Comparison of ENCODE assay signal across 21 mouse cellular contexts in the genomic region with DNA sequence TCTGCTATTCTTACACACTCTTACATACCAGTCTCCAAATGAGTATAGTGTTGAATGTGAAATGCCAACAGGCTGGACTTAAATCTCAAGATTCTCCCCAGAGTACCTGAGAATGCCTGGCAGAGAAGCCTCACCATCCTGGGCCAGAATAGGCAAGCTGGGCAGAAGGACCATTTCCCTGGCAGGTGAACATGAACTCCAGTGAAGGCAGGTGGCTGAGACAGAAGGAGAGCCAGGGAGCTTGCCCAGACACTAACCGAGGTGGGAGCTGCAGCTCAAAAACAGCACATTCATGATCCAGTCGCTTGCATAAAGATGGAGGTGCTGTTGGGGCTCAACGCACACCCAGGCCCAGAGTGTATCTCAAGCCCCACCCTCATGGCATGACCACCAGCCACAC. TPM values are rescaled to one million over a fixed set of nuclear protein-coding genes. Genes with fewer than 3 reads are reported as not detected.
DNase-seq lines count a peak whose midpoint lies in the region; ATAC-seq lines count a peak whose summit lies in the region.
"Had no signal": no experiment of that assay in that cellular context is flagged by ENCODE, and none has a peak within 500 bp of the region (broad histone marks: within the 10 kb centered on the region; RNA-seq: fewer than 3 reads in every experiment).

No protein-coding gene starts in this region.

- no peak for DNase-seq in cerebellum, postnatal 4 days (ENCODE audit: low spot score in 2 of 2)
- peak; percentile 88 for DNase-seq in cerebellum, adult 9-10 months
- peak; percentile 75 to 80 for DNase-seq in cerebellum, postnatal 25 days
- DNase-seq in heart, postnatal 14 days: no peak
- no peak for DNase-seq in thymus, adult 18-20 months
- DNase-seq: adrenal gland, adult 8-10 months; B cell, adult 2 months; gastrocnemius, postnatal 25 days; heart, postnatal 36 days; kidney, adult 2 months had no signal

- ATAC-seq in cerebellum, adult (ENCODE audit: insufficient number of reproducible peaks, low FRiP score, low TSS enrichment): peak; percentile 79
- ATAC-seq in liver, embryonic 12.5 days: no peak
- ATAC-seq: CD4-positive, CD25-positive, alpha-beta regulatory T cell, adult 4 months; forebrain, embryonic 16.5 days; intestine, embryonic 16.5 days had no signal

- intact Hi-C loops in heart, postnatal 14 days (cut with DNase I): no loop called here

- no peak overlapping the region for H3K9ac ChIP-seq in liver, embryonic 12.5 days
- H3K9ac ChIP-seq: embryonic facial prominence, embryonic 13.5 days; forebrain, embryonic 12.5 days; heart, embryonic 12.5 days; hindbrain, embryonic 15.5 days had no signal

- H3K36me3 ChIP-seq in liver, embryonic 12.5 days: no peaks in the 10 kb centered on the region
- H3K36me3 ChIP-seq: embryonic facial prominence, embryonic 13.5 days; forebrain, embryonic 12.5 days; G1E; heart, embryonic 12.5 days; hindbrain, embryonic 15.5 days had no signal

- no peak overlapping the region for H3K4me2 ChIP-seq in liver, embryonic 12.5 days
- H3K4me2 ChIP-seq: embryonic facial prominence, embryonic 13.5 days; forebrain, embryonic 12.5 days; heart, embryonic 12.5 days; hindbrain, embryonic 15.5 days had no signal

- H3K4me3 ChIP-seq in liver, embryonic 12.5 days: no peak overlapping the region
- H3K4me3 ChIP-seq: embryonic facial prominence, embryonic 13.5 days; forebrain, embryonic 12.5 days; heart, embryonic 12.5 days; hindbrain, embryonic 15.5 days had no signal

- H3K9me3 ChIP-seq in liver, embryonic 12.5 days (replicated peaks): no peaks in the 10 kb centered on the region
- H3K9me3 ChIP-seq: embryonic facial prominence, embryonic 13.5 days; forebrain, embryonic 12.5 days; heart, embryonic 12.5 days; hindbrain, embryonic 15.5 days had no signal

- WGBS in liver, embryonic 12.5 days (ENCODE audit: insufficient replicate concordance): 66% methylated on average over 3 of the region's 3 CpGs

- H3K27ac ChIP-seq in liver, embryonic 12.5 days: no peak overlapping the region
- H3K27ac ChIP-seq: embryonic facial prominence, embryonic 13.5 days; forebrain, embryonic 12.5 days; hindbrain, embryonic 15.5 days had no signal

- H3K27me3 ChIP-seq in liver, embryonic 12.5 days (replicated peaks): peaks cover 49% of the 10 kb centered on the region
- H3K27me3 ChIP-seq: hindbrain, embryonic 15.5 days had no signal

- H3K4me1 ChIP-seq in liver, embryonic 12.5 days: peaks cover 37% of the 10 kb centered on the region
- H3K4me1 ChIP-seq: embryonic facial prominence, embryonic 13.5 days; heart, embryonic 12.5 days had no signal

RNA-seq across cellular contexts. Expression of a gene that starts 28.3 kb away (rescaled TPM):
- total RNA-seq in heart, postnatal 14 days (2021): 10 to 100 TPM; 72.8 to 77.6 TPM
- polyA plus RNA-seq in liver, embryonic 12.5 days (2016; fragmentation: Nextera tagmentation; extraction: Ambion mirVana): 0.96 and 1.4 TPM in 2 replicates

RNA-seq across cellular contexts. Expression of a gene that starts 36.9 kb away (rescaled TPM):
- total RNA-seq in heart, postnatal 14 days (2021): under 1 TPM; 0.37 to 0.50 TPM
- polyA plus RNA-seq in liver, embryonic 12.5 days (2016; fragmentation: Nextera tagmentation; extraction: Ambion mirVana): 14.7 and 16.0 TPM in 2 replicates
- total RNA-seq: granulocyte monocyte progenitor cell, adult 5-6 weeks had no signal
- polyA plus RNA-seq: CD4-positive, CD25-positive, alpha-beta regulatory T cell, adult 4 months; G1E had no signal

Comparison
In these comparisons a context has a peak if more than half of its experiments do, and no peak if none do; other contexts are left out.
1. DNase-seq: peak in cerebellum, adult 9-10 months (single experiment) and cerebellum, postnatal 25 days (2 of 2); none in cerebellum, postnatal 4 days (0 of 2), heart, postnatal 14 days (0 of 2) and thymus, adult 18-20 months (0 of 2).